ENCODE assay signal across 23 mouse cellular contexts in the genomic region with DNA sequence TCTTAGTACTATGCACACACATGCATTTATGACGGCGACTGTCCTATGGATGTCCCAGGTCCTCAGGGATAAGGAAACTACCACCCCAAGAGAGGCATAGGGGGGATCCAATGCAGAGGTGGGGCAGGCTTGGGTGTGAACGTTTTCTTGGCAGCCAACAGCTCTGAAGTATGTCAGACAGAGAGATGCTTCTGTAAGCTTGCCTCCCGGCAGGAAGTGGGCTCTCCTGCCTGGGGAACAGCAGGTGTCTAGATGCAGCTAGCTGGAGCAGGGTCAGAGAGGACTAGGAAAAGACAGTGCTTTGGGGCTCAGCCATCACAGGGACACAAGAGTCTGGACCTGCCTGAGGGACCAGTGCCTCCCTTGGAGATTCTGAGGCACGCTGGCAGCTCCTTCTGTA. TPM values are rescaled to one million over a fixed set of nuclear protein-coding genes. Genes with fewer than 3 reads are reported as not detected.
A peak's percentile ranks its signal among the peaks of the same experiment; 100 is the strongest.
DNase-seq lines count a peak whose midpoint lies in the region; ATAC-seq and TF ChIP-seq lines count a peak whose summit lies in the region.
"Had no signal": no experiment of that assay in that cellular context is flagged by ENCODE, and none has a peak within 500 bp of the region (broad histone marks: within the 10 kb centered on the region; RNA-seq: fewer than 3 reads in every experiment).

No protein-coding gene starts in this region.

- no peak for ATAC-seq in lung, embryonic 14.5 days (ENCODE audit: insufficient read depth)
- ATAC-seq: forebrain, embryonic 15.5 days had no signal

- WGBS in lung, embryonic 14.5 days = 40% methylated on average over 5 of the region's 5 CpGs

- H3K9me3 ChIP-seq in lung, embryonic 14.5 days (ENCODE audit: low read depth, low read length) = no peaks in the 10 kb centered on the region
- H3K9me3 ChIP-seq: embryonic facial prominence, embryonic 15.5 days; forebrain, embryonic 10.5 days; forebrain, embryonic 15.5 days; heart, embryonic 13.5 days; hindbrain, embryonic 15.5 days had no signal

- no peaks in the 10 kb centered on the region for H3K36me3 ChIP-seq in lung, embryonic 14.5 days (ENCODE audit: insufficient read depth)
- H3K36me3 ChIP-seq: embryonic facial prominence, embryonic 15.5 days; forebrain, embryonic 10.5 days; forebrain, embryonic 15.5 days; heart, embryonic 13.5 days; hindbrain, embryonic 15.5 days had no signal

- peak overlapping the region; percentile 33; the same call in 1 of the 2 replicates for H3K27ac ChIP-seq in lung, embryonic 14.5 days (ENCODE audit: low read depth)
- H3K27ac ChIP-seq: embryonic facial prominence, embryonic 15.5 days; forebrain, embryonic 10.5 days; forebrain, embryonic 15.5 days; heart, embryonic 13.5 days; hindbrain, embryonic 15.5 days had no signal

- no peak for TF ChIP-seq CTCF in lung, embryonic 14.5 days (IDR thresholded peaks at IDR 0.05; ENCODE audit: low read depth)

- H3K27me3 ChIP-seq in lung, embryonic 14.5 days (ENCODE audit: insufficient read depth, low read length) = no peaks in the 10 kb centered on the region
- H3K27me3 ChIP-seq: forebrain, embryonic 15.5 days; hindbrain, embryonic 15.5 days had no signal

- no peak overlapping the region for H3K4me2 ChIP-seq in lung, embryonic 14.5 days
- H3K4me2 ChIP-seq: embryonic facial prominence, embryonic 15.5 days; forebrain, embryonic 15.5 days; heart, embryonic 13.5 days; hindbrain, embryonic 15.5 days had no signal

- no peak overlapping the region for H3K9ac ChIP-seq in lung, embryonic 14.5 days
- H3K9ac ChIP-seq: embryonic facial prominence, embryonic 15.5 days; forebrain, embryonic 15.5 days; heart, embryonic 13.5 days; hindbrain, embryonic 15.5 days had no signal

- H3K4me3 ChIP-seq in lung, embryonic 14.5 days (ENCODE audit: low read depth, low read length) = no peak overlapping the region
- H3K4me3 ChIP-seq: embryonic facial prominence, embryonic 15.5 days; erythroblast, embryonic 14.5 days; forebrain, embryonic 10.5 days; forebrain, embryonic 15.5 days; heart, embryonic 13.5 days; hindbrain, embryonic 15.5 days had no signal

- H3K4me1 ChIP-seq in lung, embryonic 14.5 days (ENCODE audit: insufficient read depth) = peaks cover 5% of the 10 kb centered on the region; the same call in 1 of the 2 replicates
- H3K4me1 ChIP-seq: forebrain, embryonic 10.5 days; forebrain, embryonic 15.5 days had no signal

- DNase-seq in lung, embryonic 14.5 days = no peak
- no peak for DNase-seq in lung, postnatal 36 days
- peak; percentile 64 for DNase-seq in thymus, postnatal 0 days (ENCODE audit: low spot score)
- peak; percentile 46 for DNase-seq in thymus, postnatal 25 days
- no peak for DNase-seq in testis, postnatal 10 days (ENCODE audit: low spot score)
- no peak for DNase-seq in yolk sac, embryonic 10.5 days (ENCODE audit: low spot score)
- DNase-seq: adrenal gland, adult 2 months; adrenal gland, postnatal 25 days; cerebellum, adult 18-20 months; cerebellum, postnatal 10 days; embryo, embryonic 11 days; gastrocnemius, postnatal 14 days; heart, postnatal 36 days had no signal

RNA-seq across cellular contexts. Expression of a gene that starts 9.2 kb away (rescaled TPM):
- polyA plus RNA-seq in lung, embryonic 14.5 days (2014; fragmentation: Nextera tagmentation; extraction: Ambion mirVana) = 2.3 and 2.5 TPM in 2 replicates
- polyA plus RNA-seq in thymus, postnatal 0 days (2015; fragmentation: Nextera tagmentation; extraction: Ambion mirVana) = 12.7 and 17.3 TPM in 2 replicates

RNA-seq across cellular contexts. Expression of a gene that starts 18.1 kb away (rescaled TPM):
- polyA plus RNA-seq in lung, embryonic 14.5 days (2014; fragmentation: Nextera tagmentation; extraction: Ambion mirVana) = not detected in 2 replicates
- 0.13 and 0.46 TPM in 2 replicates for polyA plus RNA-seq in thymus, postnatal 0 days (2015; fragmentation: Nextera tagmentation; extraction: Ambion mirVana)
- polyA plus RNA-seq: adrenal gland, adult 2 months; embryonic facial prominence, embryonic 11.5 days; embryonic facial prominence, embryonic 15.5 days; erythroblast, embryonic 14.5 days; forebrain, embryonic 10.5 days; forebrain, embryonic 15.5 days; frontal cortex, adult 2 months; heart, embryonic 13.5 days; heart, postnatal 0 days; hindbrain, embryonic 11.5 days; hindbrain, embryonic 15.5 days had no signal

Comparison
In these comparisons a context has a peak if more than half of its experiments do, and no peak if none do; other contexts are left out.
1. DNase-seq: peak in thymus, postnatal 0 days (single experiment) and thymus, postnatal 25 days (single experiment); none in lung, embryonic 14.5 days (single experiment), lung, postnatal 36 days (single experiment), testis, postnatal 10 days (single experiment) and yolk sac, embryonic 10.5 days (single experiment).